Mouse (Mus musculus): ENCODE data around the gene Rps6ka1. TPM values are rescaled to one million over a fixed set of nuclear protein-coding genes. Genes with fewer than 3 reads are reported as not detected.

Rps6ka1 gene
- polyA plus RNA-seq, 1 experiment from 2014 or later: 52.0 TPM

- H3K4me2 ChIP-seq (replicated peaks): no peak overlapping the region
- no peaks in the 10 kb centered on the region; the same call in 1 of the 2 replicates for H3K27me3 ChIP-seq
- no peak overlapping the region for H3K4me3 ChIP-seq
- no peak overlapping the region for H3K9ac ChIP-seq
- H3K27ac ChIP-seq: no peak overlapping the region
- 100% methylated on average over 1 of the region's 1 CpGs for WGBS
- no peak for ATAC-seq (ENCODE audit: insufficient number of reproducible peaks, insufficient read depth, low FRiP score, low TSS enrichment)
- peaks cover 21% of the 10 kb centered on the region for H3K4me1 ChIP-seq
- H3K9me3 ChIP-seq: no peaks in the 10 kb centered on the region
- H3K36me3 ChIP-seq: no peaks in the 10 kb centered on the region
Measured at GRCm38 (mm10) chr4:133830453-133830852, 57.1 kb downstream of the Rps6ka1 start.

GRCm38 (mm10) chr4:133829281-133830070 is 58.1 kb downstream of the Rps6ka1 start:
- Histone ChIP-seq H3K27ac (no peak overlapping the region), H3K9me3 (no peaks in the 10 kb centered on the region), H3K27me3 (no peaks in the 10 kb centered on the region; the same call in 1 of the 2 replicates), H3K4me2 (replicated peaks) (0 out of 2 replicates have a peak overlapping the region, but pooled peaks have one; percentile 26), H3K9ac (no peak overlapping the region), H3K36me3 (no peaks in the 10 kb centered on the region), H3K4me1 (peaks cover 21% of the 10 kb centered on the region), H3K4me3 (no peak overlapping the region)
- 4% methylated on average over 10 of the region's 10 CpGs for WGBS
- ATAC-seq (ENCODE audit: insufficient number of reproducible peaks, insufficient read depth, low FRiP score, low TSS enrichment): no peak

- Histone ChIP-seq H3K9ac (no peak overlapping the region), H3K27me3 (no peaks in the 10 kb centered on the region; the same call in 1 of the 2 replicates), H3K36me3 (no peaks in the 10 kb centered on the region), H3K27ac (no peak overlapping the region), H3K9me3 (no peaks in the 10 kb centered on the region), H3K4me3 (no peak overlapping the region), H3K4me1 (peaks cover 21% of the 10 kb centered on the region), H3K4me2 (replicated peaks) (0 out of 2 replicates have a peak overlapping the region, but pooled peaks have one; percentile 26)
- WGBS: 23% methylated on average over 25 of the region's 25 CpGs
- ATAC-seq (ENCODE audit: insufficient number of reproducible peaks, insufficient read depth, low FRiP score, low TSS enrichment): no peak
Measured at GRCm38 (mm10) chr4:133827887-133828794, 59.5 kb downstream of the Rps6ka1 start.

GRCm38 (mm10) chr4:133827354-133827753 is 60.2 kb downstream of the Rps6ka1 start:
- no peaks in the 10 kb centered on the region for H3K36me3 ChIP-seq
- no peaks in the 10 kb centered on the region; the same call in 1 of the 2 replicates for H3K27me3 ChIP-seq
- WGBS: 76% methylated on average over 6 of the region's 6 CpGs
- peaks cover 21% of the 10 kb centered on the region for H3K4me1 ChIP-seq
- no peaks in the 10 kb centered on the region for H3K9me3 ChIP-seq
- H3K9ac ChIP-seq: no peak overlapping the region
- no peak overlapping the region for H3K4me2 ChIP-seq (replicated peaks)
- H3K4me3 ChIP-seq: no peak overlapping the region
- ATAC-seq (ENCODE audit: insufficient number of reproducible peaks, insufficient read depth, low FRiP score, low TSS enrichment): no peak
- H3K27ac ChIP-seq: no peak overlapping the region

DNA sequence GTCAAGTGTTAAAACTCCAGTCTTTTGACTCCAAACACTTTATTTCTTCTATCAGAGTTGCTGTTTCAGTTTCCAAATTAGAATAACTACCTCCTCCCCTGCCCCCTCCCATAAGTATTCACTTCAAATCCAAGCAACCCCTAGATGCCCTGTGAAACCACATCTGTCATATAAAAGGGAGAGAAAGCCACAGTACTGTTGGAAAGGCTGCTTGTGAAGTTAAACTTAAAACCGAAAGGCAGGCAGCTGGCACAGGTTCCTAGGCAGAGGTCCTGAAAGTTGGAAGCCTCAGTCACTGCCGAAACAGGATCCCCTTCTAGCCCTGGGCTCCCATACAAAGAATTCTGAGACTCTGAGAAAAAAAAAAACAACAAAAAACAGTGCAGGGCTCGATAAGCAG is 61.9 kb downstream of the Rps6ka1 start:
- H3K27me3 ChIP-seq: no peaks in the 10 kb centered on the region; the same call in 1 of the 2 replicates
- no peak overlapping the region for H3K9ac ChIP-seq
- H3K27ac ChIP-seq: no peak overlapping the region
- H3K9me3 ChIP-seq: no peaks in the 10 kb centered on the region
- no peaks in the 10 kb centered on the region for H3K36me3 ChIP-seq
- no peak for ATAC-seq (ENCODE audit: insufficient number of reproducible peaks, insufficient read depth, low FRiP score, low TSS enrichment)
- peaks cover 21% of the 10 kb centered on the region for H3K4me1 ChIP-seq
- no peak overlapping the region for H3K4me2 ChIP-seq (replicated peaks)
- no peak overlapping the region for H3K4me3 ChIP-seq
- 35% methylated on average over 3 of the region's 3 CpGs for WGBS

DNA sequence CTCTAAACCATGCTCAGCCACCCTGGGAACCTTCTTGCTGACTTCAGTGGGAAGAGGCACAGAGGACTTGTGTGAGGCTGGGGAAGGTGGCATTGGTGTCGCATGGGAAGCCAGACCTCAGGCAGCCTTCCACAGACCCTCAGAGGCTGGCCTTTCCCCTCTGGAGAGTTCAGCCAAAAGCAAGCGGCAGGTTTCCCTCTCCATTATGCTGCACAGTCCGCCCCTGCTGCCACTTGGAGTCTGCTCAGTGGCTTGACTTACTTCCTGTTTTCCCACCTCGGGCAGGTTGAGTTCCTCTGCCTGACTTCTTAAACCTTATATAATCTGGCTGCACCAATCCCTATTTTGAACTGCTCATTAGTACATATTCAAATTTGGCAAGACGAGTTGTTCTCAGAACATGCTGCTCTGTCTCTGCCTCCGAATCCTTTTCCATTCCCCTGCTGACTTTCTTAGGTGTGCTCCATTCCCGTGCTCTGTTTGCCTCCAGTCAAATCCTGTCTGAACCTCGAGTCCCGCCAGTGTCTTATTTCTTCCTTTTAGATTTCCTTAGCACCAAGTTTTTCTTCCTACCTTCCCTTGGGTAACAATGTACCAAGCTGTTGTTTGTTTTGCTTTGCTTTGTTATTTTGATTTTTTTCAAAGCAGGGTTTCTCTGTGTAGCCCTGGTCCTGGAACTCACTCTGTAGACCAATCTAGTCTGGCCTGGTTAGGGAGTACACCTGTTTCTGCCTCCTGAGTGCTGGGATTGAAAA is 66.6 kb downstream of the Rps6ka1 start:
- Histone ChIP-seq H3K4me3 (no peak overlapping the region), H3K27me3 (no peaks in the 10 kb centered on the region), H3K9ac (no peak overlapping the region), H3K9me3 (no peaks in the 10 kb centered on the region), H3K36me3 (no peaks in the 10 kb centered on the region), H3K4me1 (peaks cover 9% of the 10 kb centered on the region), H3K27ac (no peak overlapping the region; the same call in 1 of the 2 replicates), H3K4me2 (replicated peaks) (no peak overlapping the region)
- WGBS: 31% methylated on average over 9 of the region's 9 CpGs
- no peak for ATAC-seq (ENCODE audit: insufficient number of reproducible peaks, insufficient read depth, low FRiP score, low TSS enrichment)

DNA sequence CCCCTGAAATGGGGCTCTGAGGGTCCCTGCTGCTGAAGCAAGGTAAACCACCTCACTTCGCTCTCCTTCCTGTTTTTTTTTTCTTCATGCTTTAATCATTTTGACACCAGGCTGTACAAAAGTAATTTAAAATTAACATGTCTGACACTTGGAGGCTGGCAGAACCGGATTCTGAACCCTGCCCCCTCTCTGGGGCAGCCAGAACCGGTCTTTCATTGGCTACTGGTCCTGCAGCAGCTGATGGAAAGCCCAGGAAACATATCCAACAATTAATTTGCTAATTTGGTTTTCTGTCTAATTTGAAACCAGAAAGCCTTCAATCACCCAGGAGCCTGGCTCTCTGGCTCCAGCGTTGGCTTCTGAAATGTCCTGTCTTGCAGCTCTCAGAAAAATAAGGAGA is 67.4 kb downstream of the Rps6ka1 start:
- H3K4me3 ChIP-seq: no peak overlapping the region
- ATAC-seq (ENCODE audit: insufficient number of reproducible peaks, insufficient read depth, low FRiP score, low TSS enrichment): no peak
- H3K9me3 ChIP-seq: no peaks in the 10 kb centered on the region
- peaks cover 17% of the 10 kb centered on the region for H3K4me1 ChIP-seq
- H3K27ac ChIP-seq: no peak overlapping the region; the same call in 1 of the 2 replicates
- no peaks in the 10 kb centered on the region for H3K36me3 ChIP-seq
- H3K4me2 ChIP-seq (replicated peaks): no peak overlapping the region
- no peaks in the 10 kb centered on the region for H3K27me3 ChIP-seq
- no peak overlapping the region for H3K9ac ChIP-seq
- WGBS: 38% methylated on average over 4 of the region's 4 CpGs

- Histone ChIP-seq H3K9me3 (no peaks in the 10 kb centered on the region), H3K9ac (no peak overlapping the region), H3K4me2 (replicated peaks) (no peak overlapping the region), H3K4me1 (peaks cover 20% of the 10 kb centered on the region), H3K27ac (no peak overlapping the region), H3K36me3 (no peaks in the 10 kb centered on the region), H3K27me3 (no peaks in the 10 kb centered on the region), H3K4me3 (no peak overlapping the region)
- WGBS: 89% methylated on average over 5 of the region's 5 CpGs
- no peak for ATAC-seq (ENCODE audit: insufficient number of reproducible peaks, insufficient read depth, low FRiP score, low TSS enrichment)
Measured at GRCm38 (mm10) chr4:133817356-133817755, 70.2 kb downstream of the Rps6ka1 start.

GRCm38 (mm10) chr4:133816504-133816875 is 71.1 kb downstream of the Rps6ka1 start:
- no peak for ATAC-seq (ENCODE audit: insufficient number of reproducible peaks, insufficient read depth, low FRiP score, low TSS enrichment)
- H3K4me1 ChIP-seq: peaks cover 20% of the 10 kb centered on the region
- peak overlapping the region; percentile 28 for H3K4me2 ChIP-seq (replicated peaks)
- 26% methylated on average over 7 of the region's 7 CpGs for WGBS
- H3K9me3 ChIP-seq: no peaks in the 10 kb centered on the region
- 0 out of 2 replicates have a peak overlapping the region, but pooled peaks have one; percentile 1 for H3K4me3 ChIP-seq
- peak overlapping the region; percentile 100 for H3K27ac ChIP-seq
- no peak overlapping the region; the same call in 1 of the 2 replicates for H3K9ac ChIP-seq
- no peaks in the 10 kb centered on the region for H3K36me3 ChIP-seq
- no peaks in the 10 kb centered on the region for H3K27me3 ChIP-seq

- Histone ChIP-seq H3K27ac (peak overlapping the region; percentile 100), H3K9ac (no peak overlapping the region), H3K36me3 (no peaks in the 10 kb centered on the region), H3K9me3 (no peaks in the 10 kb centered on the region), H3K4me2 (replicated peaks) (peak overlapping the region; percentile 57), H3K4me3 (0 out of 2 replicates have a peak overlapping the region, but pooled peaks have one; percentile 1), H3K4me1 (peaks cover 20% of the 10 kb centered on the region), H3K27me3 (no peaks in the 10 kb centered on the region)
- ATAC-seq (ENCODE audit: insufficient number of reproducible peaks, insufficient read depth, low FRiP score, low TSS enrichment): no peak
- WGBS: 5% methylated on average over 16 of the region's 16 CpGs
Measured at GRCm38 (mm10) chr4:133815635-133816503, 71.7 kb downstream of the Rps6ka1 start.

All from embryonic facial prominence, embryonic 12.5 days (tissue).